Mouse (Mus musculus) T-helper 17 cell (primary cell): Measurements from ENCODE around the gene Haus7.

Source experiments
- in situ Hi-C, 2 experiments: fragments of 300-600 bp; cut with MboI, MseI; formaldehyde crosslinking; loops; 1 replicate in 1 of 2; 2 replicates in 1 of 2; pipeline ENCODE4 v1.15.1; 2025; ENCODE audit warnings: high pct_unique_total_duplicates in 2 of 2

Haus7 gene

GRCm38 (mm10) chrX:73458877-73459392, at the start of gene Haus7:
Haus7 (minus strand) TSS chrX:73459044.
- in situ Hi-C loops: no loop called here

DNA sequence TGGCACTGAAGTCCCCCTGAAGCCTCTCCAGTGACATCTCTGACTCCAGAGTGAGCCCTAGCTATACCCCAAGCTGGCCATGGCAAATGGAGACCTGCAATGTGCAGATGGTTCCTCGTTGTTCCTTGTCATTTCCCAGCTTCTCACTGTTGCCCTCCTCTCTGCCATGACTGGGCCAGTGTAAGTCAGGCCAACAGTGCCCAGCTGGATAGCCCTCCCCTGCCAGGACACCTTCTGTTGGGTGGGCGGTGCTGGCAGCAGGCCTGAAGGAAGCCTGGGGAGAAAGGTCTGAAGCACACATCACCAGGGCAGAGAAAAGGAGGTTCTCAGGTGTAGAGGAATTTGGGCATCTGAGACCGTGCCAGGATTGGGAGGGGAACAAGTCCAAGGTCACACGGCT, 47.7 kb upstream of the Haus7 start:
- in situ Hi-C loops: no loop called here

- in situ Hi-C loops: no loop called here
These were observed 46.4 kb upstream of the Haus7 start for GRCm38 (mm10) chrX:73505130-73505735.

DNA sequence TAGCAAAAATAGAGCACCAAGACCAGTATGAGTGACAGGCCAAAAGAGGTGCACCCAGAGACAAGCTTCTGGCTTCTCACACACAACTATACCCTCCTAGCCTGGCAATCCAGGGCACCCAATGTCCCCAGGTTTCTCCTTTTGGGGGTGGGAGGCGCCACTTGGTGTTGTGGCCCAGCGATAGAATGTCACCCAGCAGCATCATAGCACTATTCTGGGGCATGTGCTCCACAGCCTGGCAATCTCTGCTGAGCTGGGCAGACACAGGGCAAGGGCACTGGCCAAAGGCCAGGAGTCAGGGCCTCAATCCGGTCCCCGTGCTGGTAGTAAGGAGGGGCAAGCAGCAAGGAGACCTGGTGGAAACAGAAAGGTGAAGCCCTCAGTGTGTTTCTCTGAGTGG, 37.9 kb upstream of the Haus7 start:
- in situ Hi-C loops: loop anchor here in 1 of 2 experiments (10.0 kb wide), 1 partner anchor 442 kb away; no protein-coding TSS in a partner anchor

DNA sequence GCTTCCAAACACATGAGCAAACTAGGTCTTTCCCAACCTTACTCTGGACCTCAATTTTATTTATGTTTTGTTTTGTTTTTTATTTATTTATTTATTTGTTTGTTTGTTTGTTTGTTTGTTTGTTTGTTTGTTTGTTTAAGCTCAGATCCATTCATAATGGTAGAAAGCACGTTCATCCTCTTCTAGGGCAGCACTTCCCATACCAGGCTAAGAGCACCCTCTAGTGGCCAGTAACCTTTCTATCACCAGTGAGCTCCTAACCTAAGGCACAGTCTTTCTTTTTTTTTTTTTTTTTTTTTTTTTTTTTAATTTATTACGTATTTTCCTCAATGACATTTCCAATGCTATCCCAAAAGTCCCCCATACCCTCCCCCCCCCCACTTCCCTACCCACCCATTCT, 34.7 kb upstream of the Haus7 start:
- in situ Hi-C loops: loop anchor here in 1 of 2 experiments (10.0 kb wide), 1 partner anchor 439 kb away; no protein-coding TSS in a partner anchor

DNA sequence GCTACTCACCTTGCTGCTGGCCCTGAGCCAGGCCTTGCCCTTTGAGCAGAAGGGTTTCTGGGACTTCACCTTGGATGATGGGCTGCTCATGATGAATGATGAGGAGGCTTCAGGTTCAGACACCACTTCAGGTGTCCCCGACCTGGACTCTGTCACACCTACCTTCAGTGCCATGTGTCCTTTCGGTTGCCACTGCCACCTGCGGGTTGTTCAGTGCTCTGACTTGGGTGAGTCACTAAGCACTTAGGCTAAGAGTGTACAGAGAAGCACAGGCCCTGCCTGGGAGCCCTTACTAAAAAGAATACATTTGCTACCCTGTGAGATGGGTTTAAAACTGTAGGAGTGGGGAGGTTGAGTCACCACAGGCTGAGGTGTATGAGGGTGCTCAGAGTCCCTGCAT, 32.0 kb upstream of the Haus7 start:
- in situ Hi-C loops: loop anchor here in 1 of 2 experiments (10.0 kb wide), 1 partner anchor 436 kb away; no protein-coding TSS in a partner anchor

GRCm38 (mm10) chrX:73490186-73490585, 31.3 kb upstream of the Haus7 start:
- in situ Hi-C loops: loop anchor here in 1 of 2 experiments (10.0 kb wide), 1 partner anchor 435 kb away; no protein-coding TSS in a partner anchor

GRCm38 (mm10) chrX:73486920-73487319, 28.1 kb upstream of the Haus7 start:
- in situ Hi-C loops: no loop called here

DNA sequence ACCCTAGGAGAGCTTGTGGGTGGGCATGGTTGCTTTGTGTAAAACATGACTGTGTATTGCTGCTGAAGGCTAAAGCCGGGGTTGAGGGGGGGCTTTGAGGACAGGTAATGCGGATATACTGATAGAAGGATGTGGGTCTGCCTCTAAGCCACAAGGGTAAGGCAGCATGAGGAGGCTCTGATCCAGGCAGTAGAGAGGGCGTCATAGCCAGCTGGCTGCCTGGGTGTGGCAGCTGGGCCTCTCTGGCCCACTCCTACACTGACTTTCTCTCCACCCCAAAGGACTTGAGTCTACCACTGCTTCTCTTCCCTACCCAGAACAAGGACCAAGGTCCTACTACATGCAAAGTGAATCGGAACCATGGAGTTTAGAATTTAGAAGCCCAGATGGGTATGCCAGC, 26.0 kb upstream of the Haus7 start:
- in situ Hi-C loops: no loop called here

GRCm38 (mm10) chrX:73484076-73484475, 25.2 kb upstream of the Haus7 start:
- in situ Hi-C loops: no loop called here

DNA sequence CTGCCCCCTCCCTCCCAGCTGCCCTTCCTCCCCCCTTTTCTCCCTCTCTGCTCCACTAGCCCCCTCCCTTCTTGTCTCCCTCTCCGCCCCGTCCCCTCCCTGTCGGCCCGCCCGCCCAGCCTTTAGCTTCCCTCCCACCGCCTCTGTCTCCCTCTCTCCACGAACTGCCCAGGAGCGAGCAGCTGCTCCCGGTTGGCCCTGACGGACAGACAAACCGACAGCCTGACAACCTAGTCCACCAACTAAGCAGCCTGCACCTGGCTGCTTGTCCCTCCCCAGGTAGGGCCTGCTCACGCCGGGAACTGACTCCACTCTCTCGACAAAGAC, 24.6 kb upstream of the Haus7 start, which contains the start of gene Bgn:
Bgn (plus strand) TSS at position 119 of the 327 bp plus-strand sequence.
- in situ Hi-C loops: no loop called here

GRCm38 (mm10) chrX:73482643-73483483, 24.0 kb upstream of the Haus7 start:
- in situ Hi-C loops: no loop called here

DNA sequence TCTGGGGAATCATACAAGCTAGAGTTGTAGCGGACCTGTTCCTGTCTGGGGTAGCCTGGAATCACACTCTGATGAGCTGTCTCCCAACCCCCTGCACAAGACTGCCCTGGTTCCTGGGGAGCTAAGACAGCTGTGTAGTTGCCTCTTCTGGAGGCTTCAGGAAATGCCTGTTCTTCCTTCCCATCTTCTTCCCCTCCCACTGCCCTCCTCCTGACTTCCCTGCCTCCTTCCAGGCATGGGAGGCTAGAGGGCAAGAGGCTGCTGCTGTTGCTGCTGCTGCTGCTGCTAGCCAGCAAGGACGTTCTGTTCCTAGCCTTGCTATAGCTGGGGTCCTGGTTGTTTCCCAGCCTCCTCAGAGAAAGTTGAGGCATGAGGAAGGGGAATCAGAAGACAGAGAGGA, 21.5 kb upstream of the Haus7 start:
- in situ Hi-C loops: no loop called here

DNA sequence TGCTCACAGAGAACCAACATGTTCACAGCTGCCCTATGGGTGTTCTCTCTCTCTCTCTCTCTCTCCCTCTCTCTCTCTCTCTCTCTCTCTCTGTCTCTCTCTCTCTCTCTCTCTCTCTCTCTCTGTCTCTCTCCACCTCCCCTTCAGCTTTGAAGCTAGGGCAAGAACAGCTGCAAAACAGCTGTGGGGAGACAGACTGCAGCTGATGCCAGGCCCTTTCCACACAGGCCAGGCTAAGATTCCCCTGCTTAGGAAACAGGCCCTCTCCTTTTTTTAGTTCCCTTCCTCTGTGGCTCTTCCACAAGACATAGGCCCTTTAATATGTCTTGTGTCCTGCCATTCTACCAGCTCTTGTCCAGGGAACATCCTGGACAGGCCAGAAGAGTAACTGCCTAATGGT, 20.8 kb upstream of the Haus7 start:
- in situ Hi-C loops: no loop called here

DNA sequence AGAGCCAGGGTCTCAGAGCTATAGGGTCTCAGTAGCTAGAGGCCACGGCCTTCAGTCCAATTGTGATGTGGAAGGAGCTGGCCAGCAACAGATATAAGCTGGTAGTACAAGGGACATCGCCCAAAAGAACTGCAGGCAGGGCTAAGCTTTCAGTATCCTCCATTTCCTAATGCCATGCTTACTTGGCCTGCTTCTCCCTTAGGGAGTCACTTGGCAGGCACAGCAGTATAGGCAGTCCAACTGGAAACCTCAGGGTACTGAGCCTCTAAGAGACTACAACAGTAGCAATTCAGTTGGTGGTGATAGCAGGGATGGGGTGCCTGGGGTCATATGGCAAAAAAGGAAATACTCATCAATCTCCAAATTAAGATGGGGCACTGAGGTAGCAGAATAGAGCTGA, 18.7 kb upstream of the Haus7 start:
- in situ Hi-C loops: no loop called here

DNA sequence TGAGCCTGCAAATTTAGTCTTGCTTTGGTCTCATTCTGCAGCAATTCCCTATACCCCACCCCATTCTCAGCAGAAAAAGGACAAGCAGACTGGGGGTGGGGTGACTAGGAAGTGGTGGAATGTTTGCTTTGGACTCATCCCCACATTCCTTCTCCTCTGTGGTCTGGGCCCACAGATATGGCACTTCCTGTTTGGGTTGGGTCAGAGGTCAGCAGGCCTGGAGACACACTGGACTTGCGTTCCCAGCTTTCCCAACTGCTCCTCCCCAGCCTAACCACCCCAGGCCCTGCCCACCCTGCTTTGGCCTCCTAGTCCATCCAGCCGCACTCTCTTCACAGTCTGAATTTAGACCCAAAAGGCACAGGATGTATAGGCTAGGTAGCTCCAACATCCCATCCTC, 17.8 kb upstream of the Haus7 start:
- in situ Hi-C loops: no loop called here

GRCm38 (mm10) chrX:73475658-73476256, 16.9 kb upstream of the Haus7 start:
- in situ Hi-C loops: no loop called here

GRCm38 (mm10) chrX:73474340-73475165, 15.7 kb upstream of the Haus7 start:
- in situ Hi-C loops: no loop called here

DNA sequence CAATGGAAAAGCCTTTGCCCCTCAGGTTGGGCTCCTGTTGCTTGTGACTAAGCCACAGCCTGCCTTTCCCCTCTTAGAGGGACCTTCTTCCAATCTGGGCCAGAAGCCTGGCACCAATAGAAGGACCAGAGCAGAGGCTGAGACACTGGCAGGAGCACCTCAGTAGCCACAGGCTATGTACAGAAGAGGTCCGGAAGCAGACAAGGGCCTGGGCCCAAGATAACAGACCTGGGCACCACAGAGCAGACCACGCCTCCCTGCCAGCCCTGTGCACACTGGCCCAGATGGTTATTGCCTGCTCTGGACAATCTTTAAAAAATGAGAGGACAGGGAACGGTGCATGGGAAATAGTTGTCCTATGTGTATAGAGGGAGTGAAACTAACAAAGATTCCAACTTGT, 12.9 kb upstream of the Haus7 start:
- in situ Hi-C loops: no loop called here

GRCm38 (mm10) chrX:73468752-73469151, 9.9 kb upstream of the Haus7 start:
- in situ Hi-C loops: no loop called here

DNA sequence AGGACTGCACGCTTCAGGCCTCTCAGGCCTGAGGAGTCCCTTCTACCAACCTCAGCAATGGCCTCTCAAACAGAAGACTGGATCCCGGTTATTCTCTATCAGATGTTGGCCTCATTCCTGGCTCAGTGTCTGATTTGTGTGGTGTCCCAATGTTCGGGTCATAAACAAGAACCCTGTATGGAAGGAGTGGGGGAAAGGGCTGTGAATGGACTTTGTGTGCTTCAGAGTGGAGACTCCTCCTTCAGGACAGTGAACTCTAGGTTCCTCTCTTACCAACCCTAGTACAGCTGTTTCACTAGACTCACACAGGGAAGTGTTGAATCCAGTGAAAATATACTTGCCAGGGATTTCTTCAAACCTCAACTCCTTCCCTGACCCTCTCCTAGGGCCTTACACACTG, 9.5 kb upstream of the Haus7 start:
- in situ Hi-C loops: no loop called here
